Mouse (Mus musculus) testis, adult 2 months (tissue): ENCODE measurements around the gene Galc.

Experiments used
- CTCF ChIP-seq: fragments of 200-500 bp; IDR thresholded peaks from 2 replicates; pipeline ENCODE4 v1.5.1; 2012; ENCODE audit warnings: low read depth, mild to moderate bottlenecking, inconsistent platforms, low read length, moderate library complexity; ENCODE audit not compliant: control insufficient read depth, insufficient read depth, insufficient replicate concordance
- POLR2A ChIP-seq: fragments of 200-500 bp; IDR thresholded peaks from 2 replicates; pipeline ENCODE4 v1.6.1; 2012; ENCODE audit warnings: low read depth, mild to moderate bottlenecking, inconsistent platforms, low read length, moderate library complexity; ENCODE audit not compliant: control insufficient read depth

GRCm38 (mm10) chr12:98212457-98213175, 46.6 kb downstream of the Galc start:
- TF ChIP-seq POLR2A (no peak), CTCF (peak; percentile 42; the same call in 1 of the 2 replicates)
